In genomic region chr19:57396609-57397008, GRCm38 (mm10) we compare ENCODE assay signal across 23 mouse cellular contexts. TPM values are rescaled to one million over a fixed set of nuclear protein-coding genes. Genes with fewer than 3 reads are reported as not detected.
DNase-seq lines count a peak whose midpoint lies in the region; ATAC-seq and TF ChIP-seq lines count a peak whose summit lies in the region.
"Had no signal": no experiment of that assay in that cellular context is flagged by ENCODE, and none has a peak within 500 bp of the region (broad histone marks: within the 10 kb centered on the region; RNA-seq: fewer than 3 reads in every experiment).

No protein-coding gene starts in this region.

- no peak overlapping the region for H3K4me3 ChIP-seq in kidney, embryonic 15.5 days (replicated peaks)
- no peak overlapping the region for H3K4me3 ChIP-seq in liver, embryonic 13.5 days (replicated peaks)
- H3K4me3 ChIP-seq in myocyte: no peak overlapping the region
- no peak overlapping the region for H3K4me3 ChIP-seq in midbrain, embryonic 11.5 days (ENCODE audit: low read depth, low read length)
- H3K4me3 ChIP-seq: embryonic facial prominence, embryonic 13.5 days; erythroblast, embryonic 14.5 days; forebrain, embryonic 13.5 days; heart, embryonic 15.5 days; intestine, embryonic 15.5 days; neural tube, embryonic 15.5 days had no signal

- peak overlapping the region; percentile 34; the same call in 1 of the 2 replicates for H3K27ac ChIP-seq in kidney, embryonic 15.5 days
- H3K27ac ChIP-seq in liver, embryonic 13.5 days: 0 out of 2 replicates have a peak overlapping the region, but pooled peaks have one; percentile 11
- no peak overlapping the region for H3K27ac ChIP-seq in midbrain, embryonic 11.5 days (ENCODE audit: low read depth, low read length)
- H3K27ac ChIP-seq: embryonic facial prominence, embryonic 13.5 days; forebrain, embryonic 13.5 days; heart, embryonic 15.5 days; intestine, embryonic 15.5 days; neural tube, embryonic 15.5 days had no signal

- H3K9ac ChIP-seq in kidney, embryonic 15.5 days: no peak overlapping the region
- no peak overlapping the region for H3K9ac ChIP-seq in liver, embryonic 13.5 days
- no peak overlapping the region for H3K9ac ChIP-seq in midbrain, embryonic 11.5 days (ENCODE audit: low read length)
- H3K9ac ChIP-seq: embryonic facial prominence, embryonic 13.5 days; forebrain, embryonic 13.5 days; heart, embryonic 15.5 days; intestine, embryonic 15.5 days; neural tube, embryonic 15.5 days had no signal

- no peak for DNase-seq in kidney, postnatal 25 days
- DNase-seq in 416B (ENCODE audit: low read depth): peak; percentile 88
- no peak for DNase-seq in liver, embryonic 13.5 days
- no peak for DNase-seq in urinary bladder, postnatal 25 days (ENCODE audit: low spot score)
- DNase-seq in midbrain, embryonic 11.5 days (ENCODE audit: low spot score, missing footprints): no peak
- DNase-seq: adrenal gland, adult 8-10 months; cerebellum, adult 11-12 months; cerebellum, postnatal 14 days; embryo, embryonic 11 days; lung, adult 18-20 months; lung, postnatal 10 days; thymus, adult 18-20 months; thymus, postnatal 36 days had no signal

- no peak for TF ChIP-seq POLR2A in myocyte (IDR thresholded peaks at IDR 0.05; ENCODE audit: insufficient read length, low read depth)

- H3K4me1 ChIP-seq in kidney, embryonic 15.5 days: peaks cover 9% of the 10 kb centered on the region
- peaks cover 33% of the 10 kb centered on the region for H3K4me1 ChIP-seq in liver, embryonic 13.5 days (replicated peaks)
- no peaks in the 10 kb centered on the region for H3K4me1 ChIP-seq in midbrain, embryonic 11.5 days (ENCODE audit: control insufficient read depth, insufficient read depth, low read length)
- H3K4me1 ChIP-seq: embryonic facial prominence, embryonic 13.5 days; forebrain, embryonic 13.5 days; heart, embryonic 15.5 days; intestine, embryonic 15.5 days; neural tube, embryonic 15.5 days had no signal

- 40% methylated on average over 7 of the region's 7 CpGs for WGBS in kidney, embryonic 15.5 days
- WGBS in liver, embryonic 13.5 days (ENCODE audit: insufficient replicate concordance): 19% methylated on average over 7 of the region's 7 CpGs
- WGBS in midbrain, embryonic 11.5 days: 86% methylated on average over 7 of the region's 7 CpGs

- H3K79me2 ChIP-seq in myocyte (ENCODE audit: control insufficient read depth, insufficient read depth): no peaks in the 10 kb centered on the region

- no peaks in the 10 kb centered on the region for H3K9me3 ChIP-seq in kidney, embryonic 15.5 days (replicated peaks)
- H3K9me3 ChIP-seq in liver, embryonic 13.5 days (replicated peaks): no peaks in the 10 kb centered on the region
- H3K9me3 ChIP-seq in midbrain, embryonic 11.5 days (ENCODE audit: control insufficient read depth, low read length): no peaks in the 10 kb centered on the region
- H3K9me3 ChIP-seq: embryonic facial prominence, embryonic 13.5 days; forebrain, embryonic 13.5 days; heart, embryonic 15.5 days; intestine, embryonic 15.5 days; neural tube, embryonic 15.5 days had no signal

- no peaks in the 10 kb centered on the region for H3K27me3 ChIP-seq in kidney, embryonic 15.5 days
- no peaks in the 10 kb centered on the region for H3K27me3 ChIP-seq in liver, embryonic 13.5 days
- no peaks in the 10 kb centered on the region for H3K27me3 ChIP-seq in myocyte (ENCODE audit: control insufficient read depth, insufficient read depth, insufficient read length)
- H3K27me3 ChIP-seq in midbrain, embryonic 11.5 days (ENCODE audit: control insufficient read depth, insufficient read depth, low read length): no peaks in the 10 kb centered on the region
- H3K27me3 ChIP-seq: embryonic facial prominence, embryonic 13.5 days; forebrain, embryonic 13.5 days; heart, embryonic 15.5 days; intestine, embryonic 15.5 days; neural tube, embryonic 15.5 days had no signal

- no peak overlapping the region for H3K4me2 ChIP-seq in kidney, embryonic 15.5 days
- H3K4me2 ChIP-seq in liver, embryonic 13.5 days: 0 out of 2 replicates have a peak overlapping the region, but pooled peaks have one; percentile 19
- peak overlapping the region; percentile 28 for H3K4me2 ChIP-seq in myocyte (ENCODE audit: low read depth)
- no peak overlapping the region for H3K4me2 ChIP-seq in midbrain, embryonic 11.5 days
- H3K4me2 ChIP-seq: embryonic facial prominence, embryonic 13.5 days; forebrain, embryonic 13.5 days; heart, embryonic 15.5 days; intestine, embryonic 15.5 days; neural tube, embryonic 15.5 days had no signal

- no peaks in the 10 kb centered on the region for H3K36me3 ChIP-seq in kidney, embryonic 15.5 days
- no peaks in the 10 kb centered on the region for H3K36me3 ChIP-seq in liver, embryonic 13.5 days
- H3K36me3 ChIP-seq in myocyte (ENCODE audit: control insufficient read depth, insufficient read depth): no peaks in the 10 kb centered on the region
- no peaks in the 10 kb centered on the region for H3K36me3 ChIP-seq in midbrain, embryonic 11.5 days (ENCODE audit: control insufficient read depth, insufficient read depth, low read length)
- H3K36me3 ChIP-seq: heart, embryonic 15.5 days; intestine, embryonic 15.5 days; neural tube, embryonic 15.5 days had no signal

- no peak overlapping the region for H3ac ChIP-seq in myocyte (ENCODE audit: control insufficient read depth, insufficient read length)

- no peak for ATAC-seq in kidney, embryonic 15.5 days (replicated peaks; ENCODE audit: low FRiP score)
- peak; percentile 61 for ATAC-seq in liver, embryonic 13.5 days (ENCODE audit: low read depth)
- ATAC-seq in midbrain, embryonic 11.5 days (ENCODE audit: low FRiP score): no peak
- ATAC-seq: activated CD4-positive, CD25-positive, alpha-beta regulatory T cell, adult 4 months; forebrain, embryonic 13.5 days; hindbrain, embryonic 16.5 days; intestine, embryonic 15.5 days had no signal

TF ChIP-seq in myocyte, 11 proteins besides CTCF, POLR2A, EP300 and RAD21:
- no peak for TF ChIP-seq MYOG (IDR thresholded peaks at IDR 0.05; ENCODE audit: control insufficient read depth in 1 of 3, insufficient read depth in 1 of 3, insufficient read length in 2 of 3, low read depth in 2 of 3)
- no peak for TF ChIP-seq CEBPB (IDR thresholded peaks at IDR 0.05; ENCODE audit: insufficient read depth, poor library complexity, severe bottlenecking)
- TF ChIP-seq REST (IDR thresholded peaks at IDR 0.05; ENCODE audit: insufficient read depth, insufficient read length): no peak
- TF ChIP-seq TCF12 (IDR thresholded peaks at IDR 0.05; ENCODE audit: insufficient read depth, poor library complexity, severe bottlenecking): no peak
- TF ChIP-seq POLR2AphosphoS2 (IDR thresholded peaks at IDR 0.05; ENCODE audit: insufficient read length, low read depth): no peak
- no peak for TF ChIP-seq SRF (IDR thresholded peaks at IDR 0.05; ENCODE audit: control insufficient read depth, insufficient read length, low read depth)

RNA-seq across cellular contexts. Expression of gene Fam160b1, which starts 36.1 kb away (rescaled TPM):
- polyA plus RNA-seq in kidney, embryonic 15.5 days (2015; fragmentation: Nextera tagmentation; extraction: Ambion mirVana): 12.6 and 14.1 TPM in 2 replicates
- polyA plus RNA-seq in liver, embryonic 13.5 days (2015; fragmentation: Nextera tagmentation; extraction: Ambion mirVana): 5.3 and 5.6 TPM in 2 replicates
- polyA plus RNA-seq in myocyte (2012; fragmentation: generic; extraction: Trizol): 7.1 TPM
- polyA plus RNA-seq in midbrain, embryonic 11.5 days (2014; fragmentation: Nextera tagmentation; extraction: Ambion mirVana): 14.1 and 16.5 TPM in 2 replicates

RNA-seq across cellular contexts. Expression of gene Trub1, which starts 56.1 kb away (rescaled TPM):
- polyA plus RNA-seq in kidney, embryonic 15.5 days (2015; fragmentation: Nextera tagmentation; extraction: Ambion mirVana): 28.2 and 30.6 TPM in 2 replicates
- polyA plus RNA-seq in liver, embryonic 13.5 days (2015; fragmentation: Nextera tagmentation; extraction: Ambion mirVana): 12.4 and 13.1 TPM in 2 replicates
- 4.7 TPM for polyA plus RNA-seq in myocyte (2012; fragmentation: generic; extraction: Trizol)
- 16.0 and 16.4 TPM in 2 replicates for polyA plus RNA-seq in midbrain, embryonic 11.5 days (2014; fragmentation: Nextera tagmentation; extraction: Ambion mirVana)

Comparison
In these comparisons a context has a peak if more than half of its experiments do, and no peak if none do; other contexts are left out.
1. H3K4me2 ChIP-seq: peak in liver, embryonic 13.5 days (single experiment) and myocyte (single experiment); none in kidney, embryonic 15.5 days (single experiment) and midbrain, embryonic 11.5 days (single experiment).